ENCODE assay signal across 1 mouse cellular context in the genomic region with DNA sequence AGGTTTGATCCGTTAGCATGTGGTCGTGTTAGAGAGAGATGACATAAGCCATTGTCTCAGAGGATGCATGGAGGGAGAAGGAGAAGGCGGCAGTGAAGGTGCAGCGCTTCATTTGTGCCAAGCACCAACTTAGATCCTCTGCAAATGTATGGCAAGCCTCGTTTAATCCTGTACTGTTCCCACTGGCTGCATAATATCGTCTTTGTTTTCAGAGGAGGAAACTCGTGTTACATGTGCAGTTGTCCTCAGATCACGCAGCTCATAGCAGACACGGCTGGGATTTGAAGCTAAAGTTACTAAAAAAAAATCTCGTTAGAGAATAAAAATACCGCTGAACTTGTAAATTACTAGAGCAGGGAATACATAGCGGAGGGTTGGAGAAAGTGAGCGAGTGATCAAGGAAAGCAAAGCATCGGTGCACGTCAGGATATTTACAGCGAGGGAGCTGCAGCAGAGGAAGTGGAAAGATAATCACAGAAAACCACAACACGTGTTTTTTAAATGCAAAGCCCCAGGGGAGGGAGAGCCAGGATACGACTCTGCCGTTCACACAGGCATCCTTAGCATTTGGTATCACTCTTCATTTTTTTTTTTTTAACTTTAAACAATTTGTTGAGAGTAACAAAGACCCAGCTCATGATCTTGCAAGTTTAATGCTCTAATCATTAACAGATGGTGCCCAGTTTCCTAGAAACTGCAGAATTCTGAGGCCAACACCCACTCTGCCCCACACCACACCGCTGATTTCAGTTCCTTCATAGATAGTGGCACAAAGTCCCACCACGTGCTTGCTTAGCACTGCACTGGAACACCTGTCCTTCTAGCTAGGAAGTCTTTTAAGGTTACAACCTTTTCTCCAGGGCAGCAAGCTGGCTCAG.
TF ChIP-seq lines count a peak whose summit lies in the region.

No protein-coding gene starts in this region.

TF ChIP-seq in CH12.LX, 34 proteins besides CTCF, POLR2A, EP300 and RAD21 (continued from another document):
- TF ChIP-seq CHD2 (IDR thresholded peaks at IDR 0.05; ENCODE audit: low read length) (peak; percentile 31), ZC3H11A (IDR thresholded peaks at IDR 0.05; ENCODE audit: low read depth, low read length) (no peak), ZNF384 (IDR thresholded peaks at IDR 0.05; ENCODE audit: low read depth, low read length) (no peak), MAX (IDR thresholded peaks at IDR 0.05; ENCODE audit: low read length) (peak; percentile 98), MXI1 (IDR thresholded peaks at IDR 0.05; ENCODE audit: low read depth, low read length) (peak; percentile 82), BHLHE40 (IDR thresholded peaks at IDR 0.05; ENCODE audit: low read depth, low read length) (peak; percentile 94), USF2 (conservative IDR thresholded peaks at IDR 0.05; ENCODE audit: low read depth, low read length) (0 out of 2 replicates have a peak, but pooled peaks have one; percentile 24)
